Mouse (Mus musculus) liver, adult 2 months (tissue): ENCODE data around the gene Tnp2.

Experiments used
- CTCF ChIP-seq: fragments of 200-500 bp; IDR thresholded peaks from 2 replicates; pipeline ENCODE4 v1.5.1; 2011; ENCODE audit warnings: low read depth, low read length, control low read depth
- POLR2A ChIP-seq: fragments of 200-500 bp; IDR thresholded peaks from 2 replicates; pipeline ENCODE4 v1.6.1; 2011; ENCODE audit warnings: low read length, control low read depth; ENCODE audit not compliant: insufficient read depth; ENCODE audit errors: extremely low read depth

- TF ChIP-seq CTCF (no peak), POLR2A (no peak)
Observed at GRCm38 (mm10) chr16:10834911-10835587, 46.6 kb upstream of the Tnp2 start, which contains the start of gene Rmi2.
